Mouse (Mus musculus): Measurements from ENCODE around the gene Mamdc2. TPM values are rescaled to one million over a fixed set of nuclear protein-coding genes. Genes with fewer than 3 reads are reported as not detected.
A peak's percentile ranks its signal among the peaks of the same experiment; 100 is the strongest.

Gene Mamdc2
- polyA plus RNA-seq, 1 experiment from 2014 or later, result 1.5 TPM

DNA sequence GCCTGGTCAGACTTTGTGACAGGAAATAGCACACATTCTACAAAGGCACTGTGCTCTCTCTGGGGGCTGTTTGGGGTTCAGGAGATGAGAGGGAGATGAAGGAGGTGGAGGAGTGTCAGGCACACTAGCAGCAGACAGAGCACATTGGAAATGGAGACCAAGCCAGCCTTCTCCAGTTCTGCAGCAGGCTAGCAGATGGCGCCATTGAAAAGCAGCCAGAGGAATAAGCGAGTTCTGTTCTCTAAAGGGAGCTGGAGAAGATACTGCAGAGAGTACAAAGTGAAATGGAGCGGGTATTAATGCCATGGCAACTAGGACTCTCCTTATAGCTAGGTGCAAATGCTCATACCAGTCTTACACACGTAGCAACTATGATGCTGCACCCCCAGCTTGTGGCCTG lies 87.1 kb downstream of the Mamdc2 start:
- Histone ChIP-seq H3K4me2 (no peak overlapping the region), H3K9ac (ENCODE audit: low read depth, low read length) (no peak overlapping the region), H3K9me3 (replicated peaks; ENCODE audit: control insufficient read depth, low read length) (no peaks in the 10 kb centered on the region), H3K36me3 (ENCODE audit: control insufficient read depth, insufficient read depth, low read length) (no peaks in the 10 kb centered on the region), H3K4me3 (ENCODE audit: low read depth, low read length) (no peak overlapping the region), H3K27me3 (ENCODE audit: control insufficient read depth, insufficient read depth, low read length) (no peaks in the 10 kb centered on the region), H3K4me1 (ENCODE audit: control insufficient read depth, insufficient read depth, low read length) (no peaks in the 10 kb centered on the region), H3K27ac (ENCODE audit: low read depth, low read length) (no peak overlapping the region)
- ATAC-seq (replicated peaks; ENCODE audit: insufficient number of reproducible peaks, low FRiP score, low TSS enrichment), result no peak
- WGBS (ENCODE audit: insufficient replicate concordance), result 74% methylated on average over 4 of the region's 4 CpGs

GRCm38 (mm10) chr19:23360536-23360935 lies 87.7 kb downstream of the Mamdc2 start:
- H3K4me1 ChIP-seq (ENCODE audit: control insufficient read depth, insufficient read depth, low read length), result no peaks in the 10 kb centered on the region
- ATAC-seq (replicated peaks; ENCODE audit: insufficient number of reproducible peaks, low FRiP score, low TSS enrichment), result no peak
- H3K27me3 ChIP-seq (ENCODE audit: control insufficient read depth, insufficient read depth, low read length), result no peaks in the 10 kb centered on the region
- H3K36me3 ChIP-seq (ENCODE audit: control insufficient read depth, insufficient read depth, low read length), result no peaks in the 10 kb centered on the region
- H3K9ac ChIP-seq (ENCODE audit: low read depth, low read length), result no peak overlapping the region
- no peaks in the 10 kb centered on the region for H3K9me3 ChIP-seq (replicated peaks; ENCODE audit: control insufficient read depth, low read length)
- H3K27ac ChIP-seq (ENCODE audit: low read depth, low read length), result no peak overlapping the region
- WGBS (ENCODE audit: insufficient replicate concordance), result 74% methylated on average over 4 of the region's 4 CpGs
- no peak overlapping the region for H3K4me3 ChIP-seq (ENCODE audit: low read depth, low read length)
- no peak overlapping the region for H3K4me2 ChIP-seq

GRCm38 (mm10) chr19:23357253-23357652 lies 91.0 kb downstream of the Mamdc2 start:
- Histone ChIP-seq H3K4me2 (no peak overlapping the region), H3K9me3 (replicated peaks; ENCODE audit: control insufficient read depth, low read length) (no peaks in the 10 kb centered on the region), H3K4me3 (ENCODE audit: low read depth, low read length) (no peak overlapping the region), H3K9ac (ENCODE audit: low read depth, low read length) (no peak overlapping the region), H3K36me3 (ENCODE audit: control insufficient read depth, insufficient read depth, low read length) (no peaks in the 10 kb centered on the region), H3K27me3 (ENCODE audit: control insufficient read depth, insufficient read depth, low read length) (no peaks in the 10 kb centered on the region), H3K27ac (ENCODE audit: low read depth, low read length) (no peak overlapping the region), H3K4me1 (ENCODE audit: control insufficient read depth, insufficient read depth, low read length) (peaks cover 6% of the 10 kb centered on the region)
- WGBS (ENCODE audit: insufficient replicate concordance), result 84% methylated on average over 5 of the region's 5 CpGs
- no peak for ATAC-seq (replicated peaks; ENCODE audit: insufficient number of reproducible peaks, low FRiP score, low TSS enrichment)

GRCm38 (mm10) chr19:23354738-23355137 lies 93.5 kb downstream of the Mamdc2 start:
- H3K36me3 ChIP-seq (ENCODE audit: control insufficient read depth, insufficient read depth, low read length), result no peaks in the 10 kb centered on the region
- H3K27ac ChIP-seq (ENCODE audit: low read depth, low read length), result no peak overlapping the region
- no peak overlapping the region for H3K4me3 ChIP-seq (ENCODE audit: low read depth, low read length)
- H3K27me3 ChIP-seq (ENCODE audit: control insufficient read depth, insufficient read depth, low read length), result no peaks in the 10 kb centered on the region
- WGBS (ENCODE audit: insufficient replicate concordance), result 74% methylated on average over 6 of the region's 6 CpGs
- H3K9me3 ChIP-seq (replicated peaks; ENCODE audit: control insufficient read depth, low read length), result no peaks in the 10 kb centered on the region
- no peak overlapping the region for H3K4me2 ChIP-seq
- H3K4me1 ChIP-seq (ENCODE audit: control insufficient read depth, insufficient read depth, low read length), result peaks cover 6% of the 10 kb centered on the region
- no peak for ATAC-seq (replicated peaks; ENCODE audit: insufficient number of reproducible peaks, low FRiP score, low TSS enrichment)
- H3K9ac ChIP-seq (ENCODE audit: low read depth, low read length), result no peak overlapping the region

DNA sequence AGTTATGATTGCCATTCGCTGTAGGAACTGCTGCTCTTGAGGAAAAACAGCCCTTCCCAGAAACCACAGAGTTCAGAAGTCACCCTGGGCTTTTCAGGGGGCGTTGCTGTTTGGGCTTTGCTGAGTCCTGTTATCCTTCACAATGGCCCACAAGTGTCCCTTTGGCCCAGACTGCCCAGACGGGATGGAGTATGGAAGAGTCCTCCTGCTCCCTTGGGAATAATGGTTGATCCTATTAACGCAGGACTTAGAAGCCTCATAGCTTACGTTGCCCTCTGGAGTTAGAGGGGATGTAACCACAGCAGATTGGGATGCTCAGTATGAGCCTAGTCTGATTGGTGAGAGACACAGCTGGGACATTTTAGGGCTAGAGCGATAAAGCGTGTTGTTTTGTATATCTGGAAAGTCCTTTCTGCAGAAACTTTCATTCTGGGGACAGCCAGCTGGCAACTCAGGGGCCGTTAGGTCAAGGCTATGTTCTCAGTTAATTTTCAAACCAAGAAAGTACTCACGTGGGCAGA lies 94.3 kb downstream of the Mamdc2 start:
- no peaks in the 10 kb centered on the region for H3K27me3 ChIP-seq (ENCODE audit: control insufficient read depth, insufficient read depth, low read length)
- H3K9ac ChIP-seq (ENCODE audit: low read depth, low read length), result no peak overlapping the region
- H3K36me3 ChIP-seq (ENCODE audit: control insufficient read depth, insufficient read depth, low read length), result no peaks in the 10 kb centered on the region
- H3K4me1 ChIP-seq (ENCODE audit: control insufficient read depth, insufficient read depth, low read length), result peaks cover 6% of the 10 kb centered on the region
- H3K9me3 ChIP-seq (replicated peaks; ENCODE audit: control insufficient read depth, low read length), result no peaks in the 10 kb centered on the region
- H3K27ac ChIP-seq (ENCODE audit: low read depth, low read length), result no peak overlapping the region
- ATAC-seq (replicated peaks; ENCODE audit: insufficient number of reproducible peaks, low FRiP score, low TSS enrichment), result 0 out of 2 replicates have a peak, but pooled peaks have one; percentile 26
- no peak overlapping the region for H3K4me3 ChIP-seq (ENCODE audit: low read depth, low read length)
- WGBS (ENCODE audit: insufficient replicate concordance), result 41% methylated on average over 9 of the region's 9 CpGs
- no peak overlapping the region for H3K4me2 ChIP-seq

GRCm38 (mm10) chr19:23353161-23353560 lies 95.1 kb downstream of the Mamdc2 start:
- Histone ChIP-seq H3K9ac (ENCODE audit: low read depth, low read length) (no peak overlapping the region), H3K9me3 (replicated peaks; ENCODE audit: control insufficient read depth, low read length) (no peaks in the 10 kb centered on the region), H3K4me2 (no peak overlapping the region; the same call in 1 of the 2 replicates), H3K27me3 (ENCODE audit: control insufficient read depth, insufficient read depth, low read length) (no peaks in the 10 kb centered on the region), H3K27ac (ENCODE audit: low read depth, low read length) (no peak overlapping the region), H3K4me1 (ENCODE audit: control insufficient read depth, insufficient read depth, low read length) (peaks cover 6% of the 10 kb centered on the region), H3K36me3 (ENCODE audit: control insufficient read depth, insufficient read depth, low read length) (no peaks in the 10 kb centered on the region), H3K4me3 (ENCODE audit: low read depth, low read length) (no peak overlapping the region)
- 26% methylated on average over 8 of the region's 8 CpGs for WGBS (ENCODE audit: insufficient replicate concordance)
- no peak for ATAC-seq (replicated peaks; ENCODE audit: insufficient number of reproducible peaks, low FRiP score, low TSS enrichment)

DNA sequence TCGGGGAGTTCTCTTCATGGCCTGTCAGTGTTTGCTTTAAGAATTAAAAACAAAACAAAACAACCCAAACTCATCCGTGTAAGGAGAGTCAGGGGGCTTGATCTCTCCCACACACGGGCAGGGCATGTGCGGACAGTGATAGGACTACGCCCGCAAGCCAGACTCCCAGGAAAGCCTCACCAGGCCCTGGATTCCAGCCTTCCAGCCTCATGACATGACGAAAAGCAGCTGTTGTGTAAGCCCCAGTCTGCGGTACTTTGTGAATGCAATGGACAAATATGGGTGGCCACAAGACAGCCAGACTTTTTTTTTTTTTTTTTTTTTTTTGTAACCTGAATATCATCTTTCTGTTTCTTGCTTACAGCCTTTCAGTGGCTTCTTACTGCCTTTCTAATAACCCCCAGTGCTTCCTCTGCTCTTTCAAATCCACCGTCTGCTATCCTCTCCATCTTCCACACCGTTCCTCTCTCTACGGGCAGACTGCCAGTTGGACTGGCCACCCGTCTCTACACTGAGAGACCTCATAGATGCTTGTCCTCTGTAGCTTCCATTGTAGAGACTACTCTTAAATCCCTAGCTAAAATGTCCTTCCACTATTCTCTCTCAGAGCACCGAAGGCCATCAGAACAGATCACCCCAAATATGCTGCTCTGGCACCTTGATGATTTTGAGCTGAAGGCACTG lies 96.3 kb downstream of the Mamdc2 start:
- WGBS (ENCODE audit: insufficient replicate concordance), result 62% methylated on average over 13 of the region's 13 CpGs
- H3K4me3 ChIP-seq (ENCODE audit: low read depth, low read length), result no peak overlapping the region
- H3K4me1 ChIP-seq (ENCODE audit: control insufficient read depth, insufficient read depth, low read length), result peaks cover 6% of the 10 kb centered on the region
- H3K36me3 ChIP-seq (ENCODE audit: control insufficient read depth, insufficient read depth, low read length), result no peaks in the 10 kb centered on the region
- H3K27ac ChIP-seq (ENCODE audit: low read depth, low read length), result no peak overlapping the region
- H3K9ac ChIP-seq (ENCODE audit: low read depth, low read length), result no peak overlapping the region
- H3K27me3 ChIP-seq (ENCODE audit: control insufficient read depth, insufficient read depth, low read length), result no peaks in the 10 kb centered on the region
- no peak overlapping the region for H3K4me2 ChIP-seq
- no peaks in the 10 kb centered on the region for H3K9me3 ChIP-seq (replicated peaks; ENCODE audit: control insufficient read depth, low read length)
- no peak for ATAC-seq (replicated peaks; ENCODE audit: insufficient number of reproducible peaks, low FRiP score, low TSS enrichment)

DNA sequence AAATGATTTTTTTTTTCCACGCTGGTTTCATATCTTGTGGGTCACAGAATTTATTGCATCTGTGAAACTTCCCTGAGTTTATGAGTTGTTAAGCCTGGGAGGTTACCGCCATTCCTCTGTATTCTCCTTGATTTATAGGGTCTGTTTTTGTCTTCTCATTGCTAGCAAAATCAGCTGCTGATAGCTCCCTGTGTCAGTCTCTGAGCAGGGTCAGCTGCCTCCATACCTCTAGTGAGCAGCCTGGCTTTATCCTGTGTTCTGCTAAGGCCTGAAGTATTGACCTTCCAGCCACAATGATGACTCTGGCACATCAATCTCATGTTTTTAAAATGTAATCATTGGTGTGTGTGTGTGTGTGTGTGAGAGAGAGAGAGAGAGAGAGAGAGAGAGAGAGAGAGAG lies 98.3 kb downstream of the Mamdc2 start:
- H3K4me1 ChIP-seq (ENCODE audit: control insufficient read depth, insufficient read depth, low read length), result peaks cover 6% of the 10 kb centered on the region
- no peaks in the 10 kb centered on the region for H3K36me3 ChIP-seq (ENCODE audit: control insufficient read depth, insufficient read depth, low read length)
- H3K4me2 ChIP-seq, result no peak overlapping the region
- H3K27me3 ChIP-seq (ENCODE audit: control insufficient read depth, insufficient read depth, low read length), result no peaks in the 10 kb centered on the region
- no peak overlapping the region for H3K27ac ChIP-seq (ENCODE audit: low read depth, low read length)
- no peak for ATAC-seq (replicated peaks; ENCODE audit: insufficient number of reproducible peaks, low FRiP score, low TSS enrichment)
- H3K4me3 ChIP-seq (ENCODE audit: low read depth, low read length), result no peak overlapping the region
- WGBS (ENCODE audit: insufficient replicate concordance), result 70% methylated on average over 2 of the region's 2 CpGs
- no peaks in the 10 kb centered on the region for H3K9me3 ChIP-seq (replicated peaks; ENCODE audit: control insufficient read depth, low read length)
- H3K9ac ChIP-seq (ENCODE audit: low read depth, low read length), result no peak overlapping the region

DNA sequence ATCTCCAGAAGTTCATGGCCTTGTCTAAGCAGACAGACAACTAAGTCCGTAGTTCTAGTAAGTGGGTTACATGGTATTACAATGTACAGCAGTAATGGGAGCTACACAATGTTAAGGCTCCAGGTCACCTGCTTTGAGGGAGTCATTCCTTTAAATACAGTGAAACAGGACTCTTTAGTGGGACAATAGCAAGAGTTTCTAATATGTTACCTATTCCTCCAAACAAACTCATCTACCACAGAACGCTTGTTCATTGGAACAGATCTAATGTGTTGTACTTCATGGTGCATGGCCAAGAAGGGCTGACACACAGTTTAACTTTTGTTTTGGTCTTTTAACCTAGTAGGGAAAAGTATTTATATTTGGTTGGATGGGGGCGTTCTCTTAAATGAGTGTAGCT lies 105.5 kb downstream of the Mamdc2 start:
- Histone ChIP-seq H3K9ac (ENCODE audit: low read depth, low read length) (no peak overlapping the region), H3K4me3 (ENCODE audit: low read depth, low read length) (no peak overlapping the region), H3K4me2 (no peak overlapping the region), H3K27me3 (ENCODE audit: control insufficient read depth, insufficient read depth, low read length) (no peaks in the 10 kb centered on the region), H3K36me3 (ENCODE audit: control insufficient read depth, insufficient read depth, low read length) (no peaks in the 10 kb centered on the region), H3K9me3 (replicated peaks; ENCODE audit: control insufficient read depth, low read length) (no peaks in the 10 kb centered on the region), H3K4me1 (ENCODE audit: control insufficient read depth, insufficient read depth, low read length) (no peaks in the 10 kb centered on the region), H3K27ac (ENCODE audit: low read depth, low read length) (no peak overlapping the region)
- 91% methylated on average over 3 of the region's 3 CpGs for WGBS (ENCODE audit: insufficient replicate concordance)
- no peak for ATAC-seq (replicated peaks; ENCODE audit: insufficient number of reproducible peaks, low FRiP score, low TSS enrichment)
